Mouse (Mus musculus) inflammation-experienced regulatory T-cells, adult 16 weeks (primary cell): ENCODE results near the gene Cox20. TPM values are rescaled to one million over a fixed set of nuclear protein-coding genes. Genes with fewer than 3 reads are reported as not detected.

Experiments
- polyA plus RNA-seq: library from polyadenylated mRNA; unstranded; fragments of 100-300 nt; shearing (Covaris generic); gene quantifications from one replicate; pipeline ENCODE4 v1.2.1, GENCODE M21; 2017

The Cox20 gene
- 196 TPM for polyA plus RNA-seq

DNA sequence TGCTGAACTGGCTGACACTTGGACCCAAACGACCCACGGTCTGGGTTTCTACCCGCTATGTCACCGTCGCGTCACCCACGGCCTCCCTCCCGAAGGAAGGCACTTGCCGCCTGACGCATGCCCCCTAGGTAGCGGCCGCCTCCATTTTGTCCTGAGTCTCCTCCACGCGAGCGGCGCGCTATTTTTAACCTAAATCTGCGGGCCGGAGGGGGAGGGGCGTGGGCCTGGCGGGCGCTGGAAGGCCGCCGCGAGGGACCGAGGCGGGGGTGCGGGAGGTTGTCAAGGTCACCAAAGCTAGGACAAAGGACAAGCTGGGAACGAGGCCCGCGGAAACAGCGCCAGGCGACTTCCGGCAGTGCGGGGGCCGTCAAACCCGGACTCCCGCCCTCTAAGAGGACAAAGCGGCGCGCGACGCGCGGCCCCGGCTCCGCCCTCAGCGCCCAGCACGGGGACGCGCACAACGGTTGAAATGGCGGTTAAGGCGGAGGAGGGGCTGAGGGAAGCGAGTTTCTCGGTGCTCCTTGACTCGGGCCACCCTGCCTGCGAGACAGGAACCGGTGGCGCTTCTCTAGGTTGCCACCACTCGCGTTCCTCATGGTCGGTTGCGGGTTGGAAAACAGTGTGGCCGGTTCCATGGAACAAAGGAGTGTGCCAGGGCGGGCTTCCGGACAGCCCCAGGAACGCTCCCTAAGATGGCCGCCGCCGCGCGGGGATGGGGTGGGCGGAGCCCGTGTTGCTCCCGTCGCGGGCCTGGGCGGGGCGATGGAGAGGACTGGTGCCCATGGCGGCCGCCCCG, at the start of gene Cox20:
Gene Cox20, plus strand, starts transcription at position 742 of the 796 bp plus-strand sequence.

DNA sequence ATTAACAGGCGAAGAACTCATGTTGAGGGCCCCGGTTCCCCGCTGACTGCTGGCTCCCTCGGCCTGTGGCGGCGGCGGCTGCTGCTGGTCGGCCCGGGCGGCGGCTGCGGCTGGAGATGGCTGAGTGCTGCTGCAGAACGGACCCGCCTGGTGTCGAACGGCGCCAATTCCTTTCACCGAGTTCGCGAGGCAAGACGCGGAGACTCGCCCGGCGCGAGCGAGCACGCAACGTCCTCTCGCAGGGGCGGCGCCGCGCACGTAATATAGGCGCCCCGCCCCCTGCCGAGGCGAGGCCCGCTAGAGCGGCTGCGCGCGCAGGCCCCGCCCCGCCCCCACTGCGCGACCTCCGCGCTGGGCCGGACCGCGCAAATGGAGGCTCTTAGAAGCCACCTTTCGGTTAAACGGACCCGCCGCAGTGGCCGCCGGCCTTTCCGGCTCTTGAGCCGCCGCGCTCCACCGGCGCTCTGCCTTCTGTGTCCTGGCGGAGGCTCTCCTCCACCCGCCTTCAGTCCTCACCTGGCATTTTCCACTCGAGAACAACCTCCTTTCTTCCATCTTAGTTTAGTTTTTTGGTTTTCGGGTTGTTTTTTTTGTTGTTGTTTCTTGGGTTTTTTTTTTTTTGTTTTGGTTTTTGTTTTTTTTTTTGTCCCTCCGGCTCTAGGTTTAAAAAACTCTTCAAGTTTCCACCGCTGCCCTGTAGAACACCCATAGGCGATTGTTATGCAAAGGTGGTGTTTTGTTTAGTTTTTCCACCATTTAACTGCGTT, 18.8 kb downstream of the Cox20 start, which contains the start of gene Hnrnpu:
Gene Hnrnpu, minus strand, starts transcription at position 247 of the 767 bp plus-strand sequence.

Other genes with a start within 250 kb of the Cox20 start
- gene Desi2, start 131.7 kb upstream of the Cox20 start, polyA plus RNA-seq: 13.9 TPM
- gene Hnrnpu, start 18.7 kb downstream of the Cox20 start, polyA plus RNA-seq: 229 TPM
- gene Efcab2, start 87.0 kb downstream of the Cox20 start, polyA plus RNA-seq: 5.9 TPM
- not detected for gene Kif26b, start 210.0 kb downstream of the Cox20 start, polyA plus RNA-seq